Comparison of ENCODE assay signal across 9 mouse cellular contexts in genomic region chr17:24455523-24456206, GRCm38 (mm10). TPM values are rescaled to one million over a fixed set of nuclear protein-coding genes. Genes with fewer than 3 reads are reported as not detected.
A peak's percentile ranks its signal among the peaks of the same experiment; 100 is the strongest.
DNase-seq lines count a peak whose midpoint lies in the region; ATAC-seq and TF ChIP-seq lines count a peak whose summit lies in the region.
"Not testable (repeated sequence)": the region's sequence is repeated elsewhere in the genome, so short reads cannot be mapped to it uniquely, and the experiment has no call there.
"Had no signal": no experiment of that assay in that cellular context is flagged by ENCODE, and none has a peak within 500 bp of the region (broad histone marks: within the 10 kb centered on the region; RNA-seq: fewer than 3 reads in every experiment).

No protein-coding gene starts in this region.

- H3K4me2 ChIP-seq in embryonic facial prominence, embryonic 13.5 days, result peak overlapping the region; percentile 65
- H3K4me2 ChIP-seq in hindbrain, embryonic 16.5 days (ENCODE audit: low read length), result peak overlapping the region; percentile 82
- peak overlapping the region; percentile 49; the same call in 1 of the 2 replicates for H3K4me2 ChIP-seq in liver, postnatal 0 days (ENCODE audit: low read depth, low read length)
- peak overlapping the region; percentile 39 for H3K4me2 ChIP-seq in midbrain, embryonic 16.5 days (ENCODE audit: low read length)
- peak overlapping the region; percentile 37 for H3K4me2 ChIP-seq in stomach, postnatal 0 days (replicated peaks; ENCODE audit: low read depth)

- H3K27me3 ChIP-seq in E14TG2a.4 (ENCODE audit: insufficient read depth, low read length); embryonic facial prominence, embryonic 13.5 days; heart, embryonic 10.5 days (ENCODE audit: insufficient read depth, poor library complexity, severe bottlenecking); hindbrain, embryonic 16.5 days (replicated peaks; ENCODE audit: control insufficient read depth, insufficient read depth, low read length); liver, postnatal 0 days (ENCODE audit: insufficient read depth, low read length); midbrain, embryonic 16.5 days (ENCODE audit: control insufficient read depth, insufficient read depth, low read depth, low read length); stomach, postnatal 0 days (ENCODE audit: control insufficient read depth, insufficient read depth, low read length): not testable (repeated sequence)

- H3K27ac ChIP-seq in embryonic facial prominence, embryonic 13.5 days, result peak overlapping the region; percentile 97
- peak overlapping the region; percentile 98; the same call in 1 of the 2 replicates for H3K27ac ChIP-seq in heart, embryonic 10.5 days
- H3K27ac ChIP-seq in hindbrain, embryonic 16.5 days (ENCODE audit: low read depth, low read length); left cerebral cortex, adult 2 months: not testable (repeated sequence)
- peak overlapping the region; percentile 65 for H3K27ac ChIP-seq in liver, postnatal 0 days (ENCODE audit: low read depth)
- H3K27ac ChIP-seq in midbrain, embryonic 16.5 days (ENCODE audit: low read length), result 0 out of 2 replicates have a peak overlapping the region, but pooled peaks have one; percentile 5
- peak overlapping the region; percentile 58 for H3K27ac ChIP-seq in stomach, postnatal 0 days (replicated peaks)

- peaks cover 20% of the 10 kb centered on the region for H3K36me3 ChIP-seq in E14TG2a.4 (ENCODE audit: insufficient read depth, low read length)
- H3K36me3 ChIP-seq in embryonic facial prominence, embryonic 13.5 days; hindbrain, embryonic 16.5 days (ENCODE audit: control insufficient read depth, insufficient read depth, low read length); liver, postnatal 0 days (replicated peaks; ENCODE audit: insufficient read depth, low read length); midbrain, embryonic 16.5 days (ENCODE audit: control insufficient read depth, insufficient read depth, low read length); stomach, postnatal 0 days (ENCODE audit: control insufficient read depth, insufficient read depth, low read length): not testable (repeated sequence)
- H3K36me3 ChIP-seq in heart, embryonic 10.5 days, result peaks cover 12% of the 10 kb centered on the region

- TF ChIP-seq EP300 in liver, postnatal 0 days (IDR thresholded peaks at IDR 0.05; ENCODE audit: low read depth); stomach, postnatal 0 days (optimal IDR thresholded peaks at IDR 0.05): not testable (repeated sequence)

- not testable (repeated sequence) for ATAC-seq in embryonic facial prominence, embryonic 13.5 days (ENCODE audit: insufficient number of reproducible peaks, insufficient read depth, low FRiP score, low TSS enrichment, low read depth); midbrain, embryonic 16.5 days; stomach, postnatal 0 days (ENCODE audit: low FRiP score, low TSS enrichment)
- ATAC-seq in hindbrain, embryonic 16.5 days, result peak; percentile 32
- peak; percentile 2; the same call in 1 of the 2 replicates for ATAC-seq in liver, postnatal 0 days

- TF ChIP-seq CTCF in E14TG2a.4 (conservative IDR thresholded peaks at IDR 0.05; ENCODE audit: low read length); left cerebral cortex, adult 2 months (IDR thresholded peaks at IDR 0.05); liver, postnatal 0 days (IDR thresholded peaks at IDR 0.05; ENCODE audit: low read depth); stomach, postnatal 0 days (IDR thresholded peaks at IDR 0.05; ENCODE audit: low read depth): not testable (repeated sequence)

- H3K4me3 ChIP-seq in E14TG2a.4 (replicated peaks; ENCODE audit: low read length), result peak overlapping the region; percentile 35; the same call in 1 of the 2 replicates
- peak overlapping the region; percentile 87 for H3K4me3 ChIP-seq in embryonic facial prominence, embryonic 13.5 days
- H3K4me3 ChIP-seq in heart, embryonic 10.5 days, result peak overlapping the region; percentile 81
- peak overlapping the region; percentile 66 for H3K4me3 ChIP-seq in hindbrain, embryonic 16.5 days (ENCODE audit: low read length)
- peak overlapping the region; percentile 71 for H3K4me3 ChIP-seq in left cerebral cortex, adult 2 months
- H3K4me3 ChIP-seq in liver, postnatal 0 days (ENCODE audit: low read depth, low read length), result peak overlapping the region; percentile 21
- peak overlapping the region; percentile 72 for H3K4me3 ChIP-seq in midbrain, embryonic 16.5 days (ENCODE audit: low read depth, low read length)
- H3K4me3 ChIP-seq in stomach, postnatal 0 days (ENCODE audit: low read depth, low read length), result not testable (repeated sequence)

- WGBS in embryonic facial prominence, embryonic 13.5 days, result 47% methylated on average over 10 of the region's 10 CpGs
- 56% methylated on average over 10 of the region's 10 CpGs for WGBS in heart, embryonic 10.5 days
- WGBS in hindbrain, embryonic 16.5 days, result 48% methylated on average over 10 of the region's 10 CpGs
- WGBS in liver, postnatal 0 days (ENCODE audit: insufficient replicate concordance), result 45% methylated on average over 10 of the region's 10 CpGs
- WGBS in midbrain, embryonic 16.5 days, result 54% methylated on average over 10 of the region's 10 CpGs
- WGBS in stomach, postnatal 0 days, result 45% methylated on average over 10 of the region's 10 CpGs

- peaks cover 18% of the 10 kb centered on the region for H3K4me1 ChIP-seq in E14TG2a.4 (replicated peaks; ENCODE audit: low read depth, low read length)
- H3K4me1 ChIP-seq in embryonic facial prominence, embryonic 13.5 days, result peaks cover 14% of the 10 kb centered on the region
- H3K4me1 ChIP-seq in heart, embryonic 10.5 days, result peaks cover 13% of the 10 kb centered on the region
- peaks cover 10% of the 10 kb centered on the region for H3K4me1 ChIP-seq in hindbrain, embryonic 16.5 days (ENCODE audit: control insufficient read depth, insufficient read depth, low read depth, low read length)
- peaks cover 16% of the 10 kb centered on the region for H3K4me1 ChIP-seq in liver, postnatal 0 days (ENCODE audit: insufficient read depth)
- H3K4me1 ChIP-seq in midbrain, embryonic 16.5 days (ENCODE audit: control insufficient read depth, insufficient read depth, low read length), result peaks cover 14% of the 10 kb centered on the region
- H3K4me1 ChIP-seq in stomach, postnatal 0 days (replicated peaks; ENCODE audit: control insufficient read depth, insufficient read depth), result not testable (repeated sequence)

- DNase-seq in heart, embryonic 10.5 days (ENCODE audit: low spot score), result peak; percentile 70
- not testable (repeated sequence) for DNase-seq in left cerebral cortex, adult 2 months (ENCODE audit: extremely low spot score in 1 of 2, low spot score in 2 of 2); liver, postnatal 0 days; stomach, postnatal 0 days (ENCODE audit: low spot score)

- H3K9me3 ChIP-seq in E14TG2a.4 (ENCODE audit: low read length); embryonic facial prominence, embryonic 13.5 days; heart, embryonic 10.5 days; hindbrain, embryonic 16.5 days (ENCODE audit: control insufficient read depth, low read length); liver, postnatal 0 days (ENCODE audit: low read length); midbrain, embryonic 16.5 days (replicated peaks; ENCODE audit: control insufficient read depth, low read length, poor library complexity, severe bottlenecking); stomach, postnatal 0 days (ENCODE audit: control insufficient read depth, low read length): not testable (repeated sequence)

- intact Hi-C loops in left cerebral cortex, adult 2 months (cut with DNase I), result not testable (repeated sequence)

- H3K9ac ChIP-seq in embryonic facial prominence, embryonic 13.5 days; hindbrain, embryonic 16.5 days (ENCODE audit: low read depth, low read length); midbrain, embryonic 16.5 days (ENCODE audit: low read depth, low read length); stomach, postnatal 0 days (ENCODE audit: low read length): not testable (repeated sequence)
- 0 out of 2 replicates have a peak overlapping the region, but pooled peaks have one; percentile 27 for H3K9ac ChIP-seq in liver, postnatal 0 days (replicated peaks)

RNA-seq across cellular contexts. Expression of gene Dnase1l2, which starts 12.8 kb away (rescaled TPM):
- polyA plus RNA-seq in embryonic facial prominence, embryonic 13.5 days (2015; fragmentation: Nextera tagmentation; extraction: Ambion mirVana), result 3.5 and 5.5 TPM in 2 replicates
- polyA plus RNA-seq in heart, embryonic 10.5 days (2016; fragmentation: Nextera tagmentation; extraction: Ambion mirVana), result 1.6 and 2.3 TPM in 2 replicates
- 6.1 and 9.4 TPM in 2 replicates for polyA plus RNA-seq in hindbrain, embryonic 16.5 days (2015; fragmentation: Nextera tagmentation; extraction: Ambion mirVana)
- total RNA-seq in left cerebral cortex, adult 2 months (2021), result 10 to 100 TPM in 1 of 2 experiments, 1 to 10 TPM in 1; 6.8 to 14.8 TPM
- polyA plus RNA-seq in liver, postnatal 0 days (2015; fragmentation: Nextera tagmentation; extraction: Ambion mirVana), result 0.22 and 0.35 TPM in 2 replicates
- polyA plus RNA-seq in midbrain, embryonic 16.5 days (2015; fragmentation: Nextera tagmentation; extraction: Ambion mirVana), result 7.9 and 9.9 TPM in 2 replicates
- 88.0 and 98.5 TPM in 2 replicates for polyA plus RNA-seq in stomach, postnatal 0 days (2015; fragmentation: Nextera tagmentation; extraction: Ambion mirVana)
- total RNA-seq: hematopoietic stem cell, adult 5-6 weeks had no signal

RNA-seq across cellular contexts. Expression of gene E4f1, which starts 14.4 kb away (rescaled TPM):
- polyA plus RNA-seq in embryonic facial prominence, embryonic 13.5 days (2015; fragmentation: Nextera tagmentation; extraction: Ambion mirVana), result 44.4 and 46.4 TPM in 2 replicates
- polyA plus RNA-seq in heart, embryonic 10.5 days (2016; fragmentation: Nextera tagmentation; extraction: Ambion mirVana), result 27.1 and 30.3 TPM in 2 replicates
- 42.3 and 43.5 TPM in 2 replicates for polyA plus RNA-seq in hindbrain, embryonic 16.5 days (2015; fragmentation: Nextera tagmentation; extraction: Ambion mirVana)
- total RNA-seq in left cerebral cortex, adult 2 months (2021), result 10 to 100 TPM; 37.7 to 41.7 TPM
- polyA plus RNA-seq in liver, postnatal 0 days (2015; fragmentation: Nextera tagmentation; extraction: Ambion mirVana), result 4.5 and 6.4 TPM in 2 replicates
- 46.4 and 50.2 TPM in 2 replicates for polyA plus RNA-seq in midbrain, embryonic 16.5 days (2015; fragmentation: Nextera tagmentation; extraction: Ambion mirVana)
- polyA plus RNA-seq in stomach, postnatal 0 days (2015; fragmentation: Nextera tagmentation; extraction: Ambion mirVana), result 12.0 and 12.5 TPM in 2 replicates

RNA-seq across cellular contexts. Expression of gene Pgp, which starts 14.5 kb away (rescaled TPM):
- 47.4 and 48.7 TPM in 2 replicates for polyA plus RNA-seq in embryonic facial prominence, embryonic 13.5 days (2015; fragmentation: Nextera tagmentation; extraction: Ambion mirVana)
- 86.3 and 91.2 TPM in 2 replicates for polyA plus RNA-seq in heart, embryonic 10.5 days (2016; fragmentation: Nextera tagmentation; extraction: Ambion mirVana)
- polyA plus RNA-seq in hindbrain, embryonic 16.5 days (2015; fragmentation: Nextera tagmentation; extraction: Ambion mirVana), result 83.9 and 85.4 TPM in 2 replicates
- 10 to 100 TPM; 65.8 to 69.6 TPM for total RNA-seq in left cerebral cortex, adult 2 months (2021)
- 35.6 and 40.9 TPM in 2 replicates for polyA plus RNA-seq in liver, postnatal 0 days (2015; fragmentation: Nextera tagmentation; extraction: Ambion mirVana)
- polyA plus RNA-seq in midbrain, embryonic 16.5 days (2015; fragmentation: Nextera tagmentation; extraction: Ambion mirVana), result 64.2 and 70.2 TPM in 2 replicates
- 45.4 and 48.9 TPM in 2 replicates for polyA plus RNA-seq in stomach, postnatal 0 days (2015; fragmentation: Nextera tagmentation; extraction: Ambion mirVana)

RNA-seq across cellular contexts. Expression of gene Bricd5, which starts 18.0 kb away (rescaled TPM):
- not detected in 2 replicates for polyA plus RNA-seq in embryonic facial prominence, embryonic 13.5 days (2015; fragmentation: Nextera tagmentation; extraction: Ambion mirVana)
- polyA plus RNA-seq in heart, embryonic 10.5 days (2016; fragmentation: Nextera tagmentation; extraction: Ambion mirVana), result 0.48 and 0.69 TPM in 2 replicates
- polyA plus RNA-seq in hindbrain, embryonic 16.5 days (2015; fragmentation: Nextera tagmentation; extraction: Ambion mirVana), result 0.65 and 1.2 TPM in 2 replicates
- total RNA-seq in left cerebral cortex, adult 2 months (2021), result 1 to 10 TPM; 1.7 to 1.9 TPM
- not detected in 2 replicates for polyA plus RNA-seq in liver, postnatal 0 days (2015; fragmentation: Nextera tagmentation; extraction: Ambion mirVana)
- 0.40 TPM in 1 of 2 replicates, not detected in the other for polyA plus RNA-seq in midbrain, embryonic 16.5 days (2015; fragmentation: Nextera tagmentation; extraction: Ambion mirVana)
- 0.13 TPM in 1 of 2 replicates, not detected in the other for polyA plus RNA-seq in stomach, postnatal 0 days (2015; fragmentation: Nextera tagmentation; extraction: Ambion mirVana)

RNA-seq across cellular contexts. Expression of gene Mlst8, which starts 23.2 kb away (rescaled TPM):
- 32.5 and 33.2 TPM in 2 replicates for polyA plus RNA-seq in embryonic facial prominence, embryonic 13.5 days (2015; fragmentation: Nextera tagmentation; extraction: Ambion mirVana)
- 22.3 and 22.7 TPM in 2 replicates for polyA plus RNA-seq in heart, embryonic 10.5 days (2016; fragmentation: Nextera tagmentation; extraction: Ambion mirVana)
- polyA plus RNA-seq in hindbrain, embryonic 16.5 days (2015; fragmentation: Nextera tagmentation; extraction: Ambion mirVana), result 36.2 and 39.3 TPM in 2 replicates
- 10 to 100 TPM; 34.5 to 37.1 TPM for total RNA-seq in left cerebral cortex, adult 2 months (2021)
- 6.2 and 8.1 TPM in 2 replicates for polyA plus RNA-seq in liver, postnatal 0 days (2015; fragmentation: Nextera tagmentation; extraction: Ambion mirVana)
- 36.5 and 37.2 TPM in 2 replicates for polyA plus RNA-seq in midbrain, embryonic 16.5 days (2015; fragmentation: Nextera tagmentation; extraction: Ambion mirVana)
- polyA plus RNA-seq in stomach, postnatal 0 days (2015; fragmentation: Nextera tagmentation; extraction: Ambion mirVana), result 12.4 and 13.4 TPM in 2 replicates
